Mouse (Mus musculus) thymus, postnatal 0 days (tissue): ENCODE data around the gene S100a11. TPM values are rescaled to one million over a fixed set of nuclear protein-coding genes. Genes with fewer than 3 reads are reported as not detected.

Experiments
- DNase-seq: peaks from one replicate; pipeline ENCODE4 v3.0.0-alpha.2; 2015; ENCODE audit warnings: low spot score
- polyA plus RNA-seq: library from polyadenylated mRNA; unstranded; fragments of >200 nt; fragmentation: Nextera tagmentation; extraction: Ambion mirVana; gene quantifications from 2 replicates; pipeline ENCODE4 v1.2.1, GENCODE M21; 2015

S100a11 gene
- polyA plus RNA-seq, 1 experiment from 2014 or later: 1,245 TPM

DNA sequence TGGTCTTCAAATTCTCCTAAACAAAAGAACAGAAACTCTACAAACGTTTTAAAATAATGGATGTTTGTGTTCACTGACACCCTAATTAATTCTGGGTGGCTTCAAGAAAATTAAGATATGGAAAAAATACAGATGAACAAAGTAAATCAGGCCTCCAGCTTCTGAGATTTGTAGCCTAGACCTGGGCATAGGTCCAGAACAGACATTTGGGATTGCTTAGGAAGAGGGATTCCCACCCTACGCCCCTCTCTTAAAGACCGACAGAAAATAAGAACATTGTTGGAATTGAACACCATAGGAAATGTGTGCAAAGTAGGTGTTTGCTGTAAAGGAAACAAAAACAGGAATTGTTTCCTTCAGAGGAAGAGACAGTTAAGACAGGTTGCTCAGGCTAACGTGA is 37.2 kb downstream of the S100a11 start:
- no peak for DNase-seq

DNA sequence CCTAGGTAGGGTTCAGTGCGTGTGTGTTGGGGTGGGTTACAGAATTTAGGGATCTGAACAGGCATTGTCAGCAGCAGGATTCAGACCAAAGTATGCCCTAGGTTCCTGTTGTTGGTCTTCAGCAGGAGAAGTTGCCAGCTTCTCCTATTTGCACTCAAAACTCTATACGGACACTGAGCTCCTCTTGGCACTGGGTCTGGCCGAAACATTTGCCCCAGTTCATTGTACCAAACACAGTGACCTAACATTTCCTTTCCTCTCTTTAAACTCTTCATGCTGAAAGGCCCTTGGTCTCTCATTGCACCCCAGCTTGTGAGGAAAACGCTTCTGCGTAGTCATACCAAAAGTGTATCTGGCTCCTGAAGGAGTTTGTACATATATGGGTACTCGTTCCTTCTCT is 39.7 kb downstream of the S100a11 start:
- DNase-seq: no peak

DNA sequence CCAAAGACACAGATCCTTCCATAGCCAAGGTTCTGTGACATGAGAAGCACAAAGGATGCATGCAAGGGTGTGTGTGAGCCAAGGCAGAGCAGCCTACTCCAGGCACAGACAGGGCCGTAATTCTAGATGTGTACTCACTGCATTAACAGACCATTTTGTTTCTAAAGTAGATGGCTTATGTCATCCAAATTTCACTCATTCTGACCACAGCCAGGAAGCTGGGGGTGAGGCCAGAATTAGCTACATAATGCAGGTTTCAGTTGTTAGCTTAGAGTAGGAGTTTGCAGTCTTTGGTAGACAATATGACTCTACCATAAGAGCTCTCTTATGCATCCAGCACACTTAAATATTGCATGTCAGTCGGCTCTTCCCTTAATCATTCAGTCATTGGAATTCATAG is 42.1 kb downstream of the S100a11 start:
- no peak for DNase-seq

DNA sequence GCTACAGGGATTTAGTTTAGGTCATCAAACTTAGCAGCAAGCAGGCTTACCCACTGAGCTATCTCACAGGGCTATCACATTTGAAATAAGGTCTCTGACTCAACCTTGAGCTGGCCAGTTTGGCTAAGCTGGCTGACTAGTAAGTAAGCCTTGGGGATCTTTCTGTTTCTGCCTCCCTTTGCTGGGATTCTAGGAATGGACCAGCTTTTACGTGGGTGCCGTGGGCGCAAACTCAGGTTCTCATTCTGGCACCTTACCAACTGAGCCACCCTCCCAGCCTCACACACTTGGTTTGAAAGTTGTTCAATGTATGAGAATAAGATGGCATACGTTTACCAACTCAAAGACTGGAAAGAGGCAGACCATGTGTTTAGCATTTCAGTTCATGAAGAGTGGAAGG is 42.9 kb downstream of the S100a11 start:
- DNase-seq: no peak

DNA sequence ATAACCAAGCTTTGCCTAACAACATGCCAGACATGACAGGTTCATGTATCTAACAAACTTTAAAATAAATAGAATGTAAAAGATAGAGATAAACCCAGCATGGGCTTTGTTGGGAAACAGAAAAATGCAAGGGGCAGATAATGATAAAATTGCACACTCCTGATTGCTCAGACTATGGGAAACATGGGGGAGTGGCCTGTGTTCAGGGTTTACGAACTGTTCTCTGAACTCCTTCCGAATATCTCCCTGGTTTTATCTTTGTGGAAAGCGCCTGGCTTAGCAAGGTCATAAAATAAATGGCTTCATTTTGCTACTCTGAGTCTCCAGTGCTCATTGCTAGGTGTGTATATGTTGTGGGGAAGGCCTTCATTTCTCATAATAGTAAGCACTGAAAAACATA is 46.6 kb downstream of the S100a11 start:
- DNase-seq: no peak

DNA sequence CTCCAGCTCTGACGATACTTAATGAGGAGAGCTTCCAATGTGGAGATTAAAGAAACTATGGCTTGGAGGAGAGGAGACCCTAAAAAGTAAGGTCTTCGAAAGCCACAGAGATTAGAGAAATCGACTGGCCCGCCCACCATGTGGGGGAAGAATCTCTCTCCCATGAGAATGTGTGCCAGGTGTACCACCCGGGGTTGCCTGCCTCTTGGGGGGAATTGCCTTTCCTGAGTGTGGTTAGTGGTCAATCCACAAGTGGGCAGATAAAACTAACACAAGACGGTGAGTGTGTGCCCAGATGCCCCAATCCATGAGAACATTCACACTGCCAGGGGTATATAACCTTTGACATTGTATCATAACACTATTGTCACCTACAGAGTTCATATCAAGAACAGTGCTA is 47.4 kb downstream of the S100a11 start:
- no peak for DNase-seq

DNA sequence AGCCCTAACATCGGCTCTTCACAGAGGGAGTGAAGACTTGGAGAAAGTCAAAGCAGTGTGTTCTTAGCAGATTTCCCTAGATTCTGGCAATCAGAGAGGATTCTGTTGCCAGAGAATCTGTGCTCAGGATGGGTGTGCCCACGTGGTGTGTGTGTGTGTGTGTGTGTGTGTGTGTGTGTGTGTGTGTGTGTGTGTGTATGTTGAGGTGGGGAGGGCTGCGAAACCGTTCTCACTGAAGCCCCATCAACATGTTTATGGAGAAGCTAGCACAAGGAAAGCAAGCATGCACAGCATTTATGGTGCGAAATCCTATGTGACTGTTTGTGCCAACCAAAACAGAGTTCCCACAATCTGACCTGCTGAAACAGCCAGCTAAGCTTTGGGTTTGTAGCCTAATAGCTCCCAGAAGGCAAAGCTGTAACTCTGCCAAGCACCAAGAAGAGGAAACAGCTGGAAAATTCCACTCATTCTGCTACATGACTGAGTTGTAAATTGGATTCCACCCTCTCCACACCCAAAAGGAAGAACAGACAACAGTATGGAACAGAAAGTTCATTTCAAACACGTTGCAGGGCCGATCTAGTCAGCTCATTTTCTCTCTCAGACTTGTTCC is 48.2 kb downstream of the S100a11 start:
- no peak for DNase-seq

DNA sequence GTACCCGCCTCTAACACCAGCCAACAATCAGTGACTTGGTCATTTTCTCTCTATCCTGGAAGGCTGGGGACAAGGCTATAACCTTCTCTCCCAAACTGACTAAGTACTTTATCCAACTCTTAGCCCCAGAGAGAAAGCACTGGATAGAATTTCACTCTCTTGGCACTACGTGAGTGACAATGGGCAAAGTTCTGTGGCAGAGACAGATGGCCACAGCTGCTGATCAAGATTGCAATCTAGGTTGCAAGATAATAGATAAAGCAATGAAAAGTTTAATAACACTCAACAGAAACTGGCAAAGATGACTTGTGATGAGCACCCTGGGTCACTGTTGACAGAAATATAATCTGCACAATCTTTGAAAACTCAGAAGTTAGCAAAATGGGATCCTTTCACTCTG is 48.8 kb downstream of the S100a11 start:
- no peak for DNase-seq

DNA sequence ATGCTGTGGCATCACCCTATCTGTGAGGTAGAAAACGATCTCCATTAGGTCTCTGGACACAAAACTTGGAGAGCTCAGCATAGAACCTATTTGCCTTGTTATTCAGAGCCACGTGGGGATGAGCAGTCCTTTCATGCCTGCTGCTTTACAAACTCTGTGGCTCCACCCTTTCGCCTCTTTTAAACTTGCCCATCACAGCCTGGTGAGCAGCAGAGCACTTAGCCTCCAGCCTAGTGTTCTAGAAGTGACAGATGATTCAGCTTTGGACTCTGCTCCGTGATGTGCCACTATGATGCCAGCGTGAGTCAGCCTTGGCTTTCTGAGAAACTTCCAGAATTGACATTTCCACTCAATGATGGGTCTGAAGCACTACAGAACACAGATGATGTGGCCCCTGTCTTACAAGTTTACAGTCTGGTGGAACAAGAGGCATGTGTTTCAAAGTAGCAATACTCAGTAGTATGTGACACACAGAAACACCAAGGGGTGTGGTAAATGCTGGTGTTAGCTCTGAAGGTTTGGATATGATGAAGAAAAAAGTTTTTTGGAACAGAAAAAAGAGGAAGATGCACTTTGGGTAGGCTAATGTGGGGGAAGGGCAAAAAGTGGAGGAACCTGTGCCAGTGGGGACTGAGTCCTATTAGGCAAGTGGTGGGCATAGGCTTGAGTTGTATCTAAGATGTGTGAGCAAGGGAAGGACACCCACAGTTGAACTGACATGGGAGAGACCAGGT is 51.9 kb downstream of the S100a11 start:
- DNase-seq: no peak

Other genes starting within 250 kb of the S100a11 start
- gene Flg, start 247.0 kb upstream of the S100a11 start, polyA plus RNA-seq: 0.58 and 0.70 TPM in 2 replicates
- gene Hrnr, start 200.7 kb upstream of the S100a11 start, polyA plus RNA-seq: 0.05 TPM in 2 replicates
- gene Rptn, start 126.8 kb upstream of the S100a11 start, polyA plus RNA-seq: 0.53 and 0.54 TPM in 2 replicates
- gene Tchh, start 78.2 kb upstream of the S100a11 start, polyA plus RNA-seq: 0.98 and 1.0 TPM in 2 replicates
- 0.08 TPM in 1 of 2 replicates, not detected in the other for gene Tchhl1, start 51.7 kb upstream of the S100a11 start, polyA plus RNA-seq
- 485 and 530 TPM in 2 replicates for gene S100a10, start 34.6 kb downstream of the S100a11 start, polyA plus RNA-seq
- 0.10 TPM in 1 of 2 replicates, not detected in the other for gene Tdpoz2, start 132.2 kb downstream of the S100a11 start, polyA plus RNA-seq
- gene Tdpoz1, start 155.8 kb downstream of the S100a11 start, polyA plus RNA-seq: not detected in 2 replicates
- gene Gm37596, start 172.6 kb downstream of the S100a11 start, polyA plus RNA-seq: not detected in 2 replicates